Mouse (Mus musculus) forebrain, embryonic 11.5 days (tissue): ENCODE measurements at regions not wholly inside any gene's neighbourhood (a gene's known extent, or its start where the extent isn't known, plus 50 kb on each side); places are given as distances from the start of the nearest gene placed in this dataset.
A peak's percentile ranks its signal among the peaks of the same experiment; 100 is the strongest.

Source experiments
- ATAC-seq: fragments of 200-750 bp; cut with Nextera tagmentation; replicated peaks from 2 replicates; pipeline ENCODE4 v1.8.0; 2017; ENCODE audit warnings: moderate TSS enrichment; ENCODE audit not compliant: low FRiP score
- DNase-seq: peaks from one replicate; pipeline ENCODE4 v3.0.0-alpha.2; 2017; ENCODE audit warnings: low spot score
- H3K27ac ChIP-seq: fragments of 300-500 bp; sonication (generic); 2 replicates; pipeline ENCODE4 v1.5.1; 2014; ENCODE audit warnings: low read depth, low read length
- H3K27me3 ChIP-seq: fragments of 300-500 bp; sonication (generic); 2 replicates; pipeline ENCODE4 v1.6.1; 2014; ENCODE audit warnings: mild to moderate bottlenecking, low read length, mixed read lengths; ENCODE audit not compliant: control insufficient read depth, insufficient read depth
- H3K36me3 ChIP-seq: fragments of 300-500 bp; sonication (generic); 2 replicates; pipeline ENCODE4 v1.6.1; 2014; ENCODE audit warnings: mild to moderate bottlenecking, low read length, moderate library complexity, mixed read lengths; ENCODE audit not compliant: control insufficient read depth, insufficient read depth
- H3K4me1 ChIP-seq: fragments of 300-500 bp; sonication (generic); replicated peaks from 2 replicates; pipeline ENCODE4 v1.6.1; 2014; ENCODE audit warnings: low read length, mixed read lengths; ENCODE audit not compliant: control insufficient read depth, insufficient read depth
- H3K4me2 ChIP-seq: fragments of 300-500 bp; sonication (generic); 2 replicates; pipeline ENCODE4 v1.6.1; 2014; ENCODE audit warnings: low read depth, mild to moderate bottlenecking, low read length, moderate library complexity, mixed read lengths; ENCODE audit not compliant: severe bottlenecking
- H3K4me3 ChIP-seq: fragments of 300-500 bp; sonication (generic); 2 replicates; pipeline ENCODE4 v1.5.1; 2014; ENCODE audit warnings: low read depth, low read length
- H3K9ac ChIP-seq: fragments of 300-500 bp; sonication (generic); 2 replicates; pipeline ENCODE4 v1.6.1; 2014; ENCODE audit warnings: low read length
- H3K9me3 ChIP-seq: fragments of 300-500 bp; sonication (generic); 2 replicates; pipeline ENCODE4 v1.6.1; 2016; ENCODE audit warnings: low read length, mixed read lengths; ENCODE audit not compliant: control insufficient read depth
- WGBS: fragments of 180-500 bp; shearing (Covaris S2); extraction: QIAGEN DNeasy Blood & Tissue Kit; methylation state at CpG from one replicate; pipeline ENCODE4 v1.1.7; 2014; 5-methylcytosine and 5-hydroxymethylcytosine counted together

DNA sequence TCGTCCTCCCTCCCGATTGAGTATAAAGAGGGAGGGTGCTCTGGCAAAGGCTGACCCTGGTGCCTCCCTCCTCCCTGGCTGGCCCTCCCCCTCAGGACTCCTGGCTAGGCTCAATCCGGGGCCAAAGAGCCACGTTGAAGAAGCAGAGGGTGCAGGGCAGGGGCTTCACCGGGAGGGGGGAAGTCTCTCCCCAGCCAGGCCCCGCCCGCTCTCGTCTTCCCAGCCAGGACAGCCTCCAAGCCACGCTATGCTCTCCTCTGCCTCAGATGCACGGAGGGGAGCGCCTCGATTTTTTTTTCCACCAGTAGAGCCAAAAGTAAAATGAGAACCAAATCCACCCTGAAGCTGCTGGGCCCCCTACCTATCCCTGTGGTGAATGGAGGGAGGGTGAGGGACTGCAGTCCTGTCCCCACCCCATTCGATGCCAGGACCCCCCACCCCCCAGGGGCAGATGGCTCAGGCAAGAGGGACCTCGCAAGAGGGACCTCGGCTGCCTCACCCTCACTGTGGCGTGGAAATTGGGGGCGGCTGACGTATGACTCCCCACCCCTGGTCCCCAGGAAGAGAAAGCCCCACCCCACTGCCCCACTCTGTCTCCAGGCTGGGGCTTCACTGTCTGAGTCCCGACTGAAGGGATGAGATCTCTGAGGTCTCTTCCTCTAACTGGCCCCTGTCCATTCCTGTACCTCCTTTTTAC lies 53.2 kb upstream of the Col1a1 start:
- DNase-seq (peak; percentile 72), ATAC-seq (no peak)
- H3K4me3 ChIP-seq = no peak overlapping the region
- peaks cover 9% of the 10 kb centered on the region; the same call in 1 of the 2 replicates for H3K4me1 ChIP-seq
- peak overlapping the region; percentile 7; the same call in 1 of the 2 replicates for H3K9ac ChIP-seq
- peaks cover 15% of the 10 kb centered on the region for H3K27me3 ChIP-seq
- H3K27ac ChIP-seq = no peak overlapping the region; the same call in 1 of the 2 replicates
- H3K9me3 ChIP-seq = no peaks in the 10 kb centered on the region
- WGBS = 1% methylated on average over 19 of the region's 19 CpGs
- H3K36me3 ChIP-seq = no peaks in the 10 kb centered on the region
- H3K4me2 ChIP-seq = peak overlapping the region; percentile 28

DNA sequence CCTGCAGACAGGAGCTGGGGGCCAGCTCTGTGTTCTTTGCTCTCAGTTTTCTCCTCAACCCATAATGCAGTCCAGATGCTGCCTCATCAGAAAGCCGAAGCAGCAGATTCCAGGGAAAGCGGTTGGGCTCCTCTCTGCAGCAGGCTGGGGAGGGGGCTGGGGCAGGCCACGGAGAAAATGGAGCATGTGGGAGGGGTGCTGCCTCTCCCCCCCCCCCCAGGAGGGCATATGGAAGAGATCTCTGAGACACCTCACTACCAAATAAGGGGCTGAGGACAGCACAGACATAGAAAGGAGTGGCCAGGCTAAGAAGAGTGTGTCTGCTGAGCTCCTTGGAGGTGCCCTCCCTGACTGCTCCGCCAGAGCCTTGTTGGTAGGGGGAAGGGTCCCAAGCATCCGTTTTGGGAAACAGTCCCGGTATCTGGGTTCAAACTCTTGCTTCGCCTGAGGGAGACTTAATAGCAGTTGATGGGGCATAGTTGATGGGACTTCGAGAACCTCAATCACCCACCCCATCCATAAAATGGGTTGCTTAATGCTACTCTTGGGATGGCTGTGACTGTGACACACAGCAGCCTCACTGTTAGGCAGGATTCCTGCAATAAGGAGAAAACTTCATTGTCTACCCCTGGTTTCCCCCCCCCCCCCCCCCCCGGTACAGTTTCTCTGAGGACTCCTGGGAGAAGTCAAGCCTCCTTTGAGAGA lies 53.9 kb upstream of the Col1a1 start:
- 15% methylated on average over 8 of the region's 9 CpGs for WGBS
- H3K9me3 ChIP-seq = no peaks in the 10 kb centered on the region
- DNase-seq = peak; percentile 72
- H3K27ac ChIP-seq = peak overlapping the region; percentile 47; the same call in 1 of the 2 replicates
- no peak overlapping the region for H3K4me3 ChIP-seq
- ATAC-seq = no peak
- peaks cover 9% of the 10 kb centered on the region; the same call in 1 of the 2 replicates for H3K4me1 ChIP-seq
- no peak overlapping the region for H3K4me2 ChIP-seq
- no peaks in the 10 kb centered on the region for H3K36me3 ChIP-seq
- peaks cover 15% of the 10 kb centered on the region for H3K27me3 ChIP-seq
- H3K9ac ChIP-seq = no peak overlapping the region

DNA sequence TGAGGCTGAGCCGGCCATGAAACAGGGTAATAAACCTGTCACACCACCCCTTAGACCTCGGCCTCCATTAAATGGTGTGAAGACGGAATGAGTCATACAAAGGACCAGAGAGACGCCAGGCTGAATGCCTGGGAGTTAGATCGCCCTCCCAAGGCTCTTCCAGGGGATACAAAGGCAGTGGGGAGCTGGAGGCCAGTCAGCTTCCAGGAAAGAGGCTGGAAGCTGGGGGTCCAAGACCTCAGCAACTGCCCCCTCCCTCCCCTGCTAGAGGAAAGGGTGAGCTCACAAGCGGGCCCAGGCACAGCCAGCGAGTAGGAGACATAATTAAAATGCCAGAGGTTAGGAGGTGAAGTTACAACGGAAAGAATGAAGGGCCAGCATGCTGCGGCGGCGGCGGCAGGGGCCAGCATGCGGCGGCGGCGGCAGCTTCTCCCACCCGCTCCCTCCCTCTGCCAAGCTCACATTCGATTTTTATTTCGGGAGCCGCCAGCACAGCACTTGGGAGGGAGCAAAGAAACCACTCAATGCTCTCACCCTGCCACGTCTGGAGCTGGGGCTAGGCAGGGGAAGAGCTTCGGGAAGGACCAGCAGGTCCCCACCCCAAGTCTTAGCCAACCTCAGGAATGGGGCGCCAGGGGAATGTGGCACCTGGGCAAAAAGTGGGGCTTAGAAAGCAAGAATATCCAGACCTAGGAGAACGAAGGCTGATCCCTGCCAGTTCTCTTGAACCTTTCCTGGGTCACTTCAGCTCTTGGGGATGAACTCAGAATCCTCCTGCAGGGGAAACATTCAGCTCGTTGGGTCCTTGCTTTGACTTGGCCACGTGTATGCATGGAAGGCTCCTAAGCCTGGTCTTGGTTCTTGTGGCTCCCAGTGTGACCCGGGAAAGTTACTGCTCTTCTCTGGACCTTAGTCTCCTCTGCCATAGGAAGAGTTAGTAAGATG lies 54.9 kb upstream of the Col1a1 start:
- no peaks in the 10 kb centered on the region for H3K9me3 ChIP-seq
- peak overlapping the region; percentile 43 for H3K4me2 ChIP-seq
- H3K4me3 ChIP-seq = peak overlapping the region; percentile 12
- peak overlapping the region; percentile 47 for H3K27ac ChIP-seq
- WGBS = 3% methylated on average over 27 of the region's 27 CpGs
- no peaks in the 10 kb centered on the region for H3K36me3 ChIP-seq
- peak; percentile 63 for DNase-seq
- H3K9ac ChIP-seq = peak overlapping the region; percentile 41
- peaks cover 9% of the 10 kb centered on the region; the same call in 1 of the 2 replicates for H3K4me1 ChIP-seq
- ATAC-seq = 0 out of 2 replicates have a peak, but pooled peaks have one; percentile 12
- peaks cover 15% of the 10 kb centered on the region for H3K27me3 ChIP-seq

DNA sequence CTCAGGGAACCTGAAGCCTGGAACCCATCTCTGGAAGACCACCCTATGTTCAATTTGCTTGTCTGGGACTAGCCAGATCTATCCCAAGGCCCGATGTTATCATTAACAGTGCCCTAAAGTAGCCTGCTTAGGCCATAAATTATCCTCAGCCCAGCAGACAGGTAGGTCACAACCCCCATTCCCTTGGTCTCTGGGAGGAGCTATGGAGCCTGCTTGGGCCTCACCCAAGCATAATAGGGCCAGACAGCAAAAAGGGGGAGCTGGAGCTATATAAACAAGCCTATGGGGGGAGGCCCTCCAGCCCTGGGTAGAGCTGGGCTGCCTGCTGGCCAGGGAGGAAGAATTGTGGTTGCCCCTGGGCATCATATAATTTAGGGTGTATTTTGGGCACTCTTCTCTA lies 59.3 kb upstream of the Col1a1 start:
- no peak overlapping the region for H3K4me3 ChIP-seq
- H3K4me2 ChIP-seq = no peak overlapping the region
- no peak overlapping the region for H3K27ac ChIP-seq
- peaks cover 11% of the 10 kb centered on the region for H3K27me3 ChIP-seq
- H3K9me3 ChIP-seq = no peaks in the 10 kb centered on the region
- H3K36me3 ChIP-seq = no peaks in the 10 kb centered on the region
- no peak overlapping the region for H3K9ac ChIP-seq
- ATAC-seq (no peak), DNase-seq (no peak)
- WGBS = 90% methylated on average over 1 of the region's 1 CpGs
- peaks cover 11% of the 10 kb centered on the region; the same call in 1 of the 2 replicates for H3K4me1 ChIP-seq

DNA sequence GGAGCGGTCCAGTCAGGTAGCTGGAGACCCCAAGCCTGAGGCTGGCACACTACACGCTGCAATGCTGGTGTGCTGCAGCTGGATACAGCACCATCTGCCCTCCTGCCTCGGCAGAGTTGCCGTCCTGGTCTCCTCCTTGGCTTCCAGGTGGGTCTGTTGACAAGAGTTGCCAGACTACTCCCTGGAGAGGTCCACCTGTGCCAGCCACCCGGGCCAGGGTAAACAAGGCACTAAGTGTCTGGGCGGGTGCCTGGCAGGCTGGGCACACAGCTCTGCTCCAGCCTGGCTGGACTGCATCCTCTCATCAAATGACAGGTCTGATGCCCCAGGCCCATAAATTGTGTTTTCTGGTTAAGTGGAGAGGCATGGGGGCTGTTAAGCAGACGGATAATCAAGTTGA lies 61.0 kb upstream of the Col1a1 start:
- H3K4me2 ChIP-seq = no peak overlapping the region
- 0 out of 2 replicates have a peak, but pooled peaks cover 5% of the 10 kb centered on the region for H3K4me1 ChIP-seq
- peaks cover 7% of the 10 kb centered on the region; the same call in 1 of the 2 replicates for H3K27me3 ChIP-seq
- H3K9me3 ChIP-seq = no peaks in the 10 kb centered on the region
- no peaks in the 10 kb centered on the region for H3K36me3 ChIP-seq
- ATAC-seq (no peak), DNase-seq (no peak)
- no peak overlapping the region for H3K27ac ChIP-seq
- H3K9ac ChIP-seq = no peak overlapping the region
- H3K4me3 ChIP-seq = no peak overlapping the region
- 72% methylated on average over 7 of the region's 7 CpGs for WGBS

DNA sequence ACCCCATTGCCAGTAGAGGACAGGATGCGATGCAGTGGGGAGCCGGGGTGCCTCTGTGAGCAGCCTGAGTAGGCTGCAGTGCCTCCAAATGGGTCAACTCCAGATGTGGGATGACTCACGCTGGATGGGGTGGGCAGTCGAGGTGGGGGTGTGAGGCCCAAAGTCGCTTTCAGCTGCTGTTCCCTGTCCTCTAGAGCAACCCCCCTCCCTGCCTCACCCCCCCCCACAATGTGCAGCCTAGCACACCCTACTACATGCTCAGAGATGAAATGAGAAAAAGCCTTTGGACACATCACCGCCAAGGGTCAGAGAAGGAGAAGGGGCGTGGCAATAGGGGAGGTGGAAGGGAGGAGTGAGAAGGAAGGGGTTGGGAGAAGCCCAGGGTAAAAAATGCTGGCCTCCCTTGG lies 61.9 kb upstream of the Col1a1 start:
- DNase-seq (no peak), ATAC-seq (no peak)
- Histone ChIP-seq H3K9ac (no peak overlapping the region), H3K4me1 (0 out of 2 replicates have a peak, but pooled peaks cover 5% of the 10 kb centered on the region), H3K36me3 (no peaks in the 10 kb centered on the region), H3K4me2 (no peak overlapping the region), H3K27me3 (peaks cover 7% of the 10 kb centered on the region; the same call in 1 of the 2 replicates), H3K27ac (no peak overlapping the region), H3K4me3 (no peak overlapping the region), H3K9me3 (no peaks in the 10 kb centered on the region)
- 12% methylated on average over 7 of the region's 7 CpGs for WGBS

DNA sequence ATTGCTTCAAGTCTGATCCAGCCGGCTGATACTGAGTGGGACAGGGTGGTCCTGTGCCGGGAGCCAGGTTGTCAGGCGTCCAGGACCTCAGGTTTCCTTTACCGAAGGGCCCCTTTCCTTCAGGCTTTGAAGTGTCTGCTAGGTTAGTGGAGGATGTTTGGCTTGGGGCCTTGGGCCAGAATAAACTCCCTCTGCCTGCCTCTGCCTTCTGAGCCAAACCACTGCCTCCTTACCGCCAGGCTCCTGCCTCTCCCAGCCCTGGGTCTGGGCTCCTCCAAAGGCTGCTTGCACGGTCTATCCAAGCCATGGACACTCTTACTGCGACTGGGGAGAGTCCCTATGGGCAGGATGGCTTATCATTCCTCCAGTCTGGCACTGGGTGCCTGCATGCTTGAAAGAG lies 62.3 kb upstream of the Col1a1 start:
- no peak overlapping the region for H3K27ac ChIP-seq
- no peaks in the 10 kb centered on the region for H3K36me3 ChIP-seq
- no peak overlapping the region for H3K9ac ChIP-seq
- H3K27me3 ChIP-seq = peaks cover 7% of the 10 kb centered on the region; the same call in 1 of the 2 replicates
- ATAC-seq (no peak), DNase-seq (no peak)
- H3K4me2 ChIP-seq = no peak overlapping the region
- H3K4me3 ChIP-seq = no peak overlapping the region
- WGBS = 7% methylated on average over 7 of the region's 7 CpGs
- H3K4me1 ChIP-seq = 0 out of 2 replicates have a peak, but pooled peaks cover 5% of the 10 kb centered on the region
- no peaks in the 10 kb centered on the region for H3K9me3 ChIP-seq

DNA sequence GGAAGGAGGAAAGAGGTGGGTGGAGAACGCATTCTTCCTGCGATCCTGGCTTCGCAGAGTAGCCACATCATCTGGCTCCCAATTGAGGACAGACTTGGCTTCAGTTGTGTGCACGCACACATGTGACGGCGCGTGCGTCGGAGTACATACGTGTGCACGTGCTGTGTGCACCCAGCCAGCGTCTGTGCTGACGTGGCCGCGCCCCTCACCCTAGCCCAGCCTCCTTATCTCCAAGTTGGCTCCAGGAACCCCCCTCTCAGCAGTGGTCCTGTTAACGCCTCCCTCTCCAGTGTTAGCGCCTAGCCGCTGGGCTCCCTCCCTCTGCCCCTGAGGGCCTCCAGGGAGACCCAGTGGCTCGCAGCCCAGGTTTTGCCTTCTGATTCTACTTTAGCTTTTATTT lies 63.1 kb upstream of the Col1a1 start:
- Histone ChIP-seq H3K9ac (peak overlapping the region; percentile 37), H3K4me1 (0 out of 2 replicates have a peak, but pooled peaks cover 5% of the 10 kb centered on the region), H3K27me3 (peaks cover 7% of the 10 kb centered on the region; the same call in 1 of the 2 replicates), H3K36me3 (no peaks in the 10 kb centered on the region), H3K4me3 (peak overlapping the region; percentile 8; the same call in 1 of the 2 replicates), H3K4me2 (peak overlapping the region; percentile 34; the same call in 1 of the 2 replicates), H3K27ac (no peak overlapping the region), H3K9me3 (no peaks in the 10 kb centered on the region)
- DNase-seq (peak; percentile 60), ATAC-seq (no peak)
- 1% methylated on average over 19 of the region's 19 CpGs for WGBS
